Mouse (Mus musculus) MEL (cell line): ENCODE measurements around the gene Zfp963. TPM values are rescaled to one million over a fixed set of nuclear protein-coding genes. Genes with fewer than 3 reads are reported as not detected.

Experiments used
- DNase-seq: peaks from one replicate; pipeline ENCODE4 v3.0.0; 2011; ENCODE audit warnings: low read depth, low spot score
- H3K27ac ChIP-seq: 2 replicates; pipeline ENCODE4 v1.5.1; 2012; ENCODE audit warnings: low read depth, mild to moderate bottlenecking, control low read depth, low read length, moderate library complexity; ENCODE audit not compliant: control insufficient read depth
- H3K27me3 ChIP-seq, 2 experiments: fragments of 150-350 bp in 1 of 2; sonication (generic) in 1 of 2; 2 replicates each; pipeline ENCODE4 v1.6.1; 2012; ENCODE audit warnings: low read length in 2 of 2, mild to moderate bottlenecking in 2 of 2, improper control_type of control experiment in 1 of 2, moderate library complexity in 1 of 2; ENCODE audit not compliant: insufficient read depth in 2 of 2, control insufficient read depth in 1 of 2
- H3K36me3 ChIP-seq, 2 experiments: 2 replicates each; pipeline ENCODE4 v1.6.1; 2012 to 2014; ENCODE audit warnings: low read length in 2 of 2, improper control_type of control experiment in 1 of 2, inconsistent platforms in 1 of 2, mild to moderate bottlenecking in 1 of 2; ENCODE audit not compliant: insufficient read depth in 2 of 2, control insufficient read depth in 1 of 2
- H3K4me1 ChIP-seq, 2 experiments: fragments of 150-350 bp in 1 of 2; sonication (generic) in 1 of 2; 2 replicates each; pipeline ENCODE4 v1.6.1; 2012; ENCODE audit warnings: low read length in 2 of 2, improper control_type of control experiment in 1 of 2, mild to moderate bottlenecking in 1 of 2; ENCODE audit not compliant: insufficient read depth in 2 of 2, control insufficient read depth in 1 of 2
- H3K4me3 ChIP-seq, 2 experiments: fragments of 150-350 bp in 1 of 2; sonication (generic) in 1 of 2; 2 replicates each; pipeline ENCODE4 v1.5.1; 2012; ENCODE audit warnings: low read depth in 2 of 2, low read length in 2 of 2, mild to moderate bottlenecking in 2 of 2, moderate library complexity in 2 of 2, control low read depth in 1 of 2, improper control_type of control experiment in 1 of 2; ENCODE audit not compliant: control insufficient read depth in 1 of 2, insufficient read depth in 1 of 2
- H3K79me2 ChIP-seq: 2 replicates; pipeline ENCODE4 v1.6.1; 2012; ENCODE audit warnings: mild to moderate bottlenecking, low read length, moderate library complexity; ENCODE audit not compliant: control insufficient read depth, poor library complexity, insufficient read depth
- H3K9ac ChIP-seq: 2 replicates; pipeline ENCODE4 v1.6.1; 2012; ENCODE audit warnings: low read depth, mild to moderate bottlenecking, control low read depth, low read length, moderate library complexity; ENCODE audit not compliant: control insufficient read depth, poor library complexity, severe bottlenecking
- H3K9me3 ChIP-seq: fragments of 150-350 bp; sonication (generic); replicated peaks from 2 replicates; pipeline ENCODE4 v1.6.1; 2012; ENCODE audit warnings: mild to moderate bottlenecking, low read length, improper control_type of control experiment, moderate library complexity; ENCODE audit not compliant: insufficient read depth
- EP300 ChIP-seq, 2 experiments: IDR thresholded peaks; 2 replicates each; pipeline ENCODE4 v1.6.1; 2011; ENCODE audit warnings: improper control_type of control experiment in 2 of 2, low read length in 2 of 2, low read depth in 1 of 2, mild to moderate bottlenecking in 1 of 2
- ETS1 ChIP-seq: IDR thresholded peaks from 2 replicates; pipeline ENCODE4 v1.6.1; 2012; ENCODE audit warnings: low read depth, mild to moderate bottlenecking, inconsistent platforms, low read length, improper control_type of control experiment, moderate library complexity
- GABPA ChIP-seq: IDR thresholded peaks from 2 replicates; pipeline ENCODE4 v1.6.1; 2012; ENCODE audit warnings: low read depth, mild to moderate bottlenecking, inconsistent platforms, low read length, improper control_type of control experiment, moderate library complexity
- GATA1 ChIP-seq: IDR thresholded peaks from 2 replicates; pipeline ENCODE4 v1.6.1; 2011; ENCODE audit warnings: low read depth, low read length, improper control_type of control experiment
- HCFC1 ChIP-seq: IDR thresholded peaks from 2 replicates; pipeline ENCODE4 v1.6.1; 2012; ENCODE audit warnings: low read depth, mild to moderate bottlenecking, inconsistent platforms, low read length, improper control_type of control experiment, moderate library complexity
- KAT2A ChIP-seq: conservative IDR thresholded peaks from 2 replicates; pipeline ENCODE4 v1.6.1; 2012; ENCODE audit warnings: low read depth, low read length, improper control_type of control experiment, inconsistent platforms
- MAX ChIP-seq: IDR thresholded peaks from 2 replicates; pipeline ENCODE4 v1.6.1; 2011; ENCODE audit warnings: low read length, improper control_type of control experiment
- MXI1 ChIP-seq: IDR thresholded peaks from 2 replicates; pipeline ENCODE4 v1.6.1; 2011; ENCODE audit warnings: mild to moderate bottlenecking, low read depth, low read length, improper control_type of control experiment
- NRF1 ChIP-seq: IDR thresholded peaks from 2 replicates; pipeline ENCODE4 v1.6.1; 2014; ENCODE audit warnings: low read depth, mild to moderate bottlenecking, inconsistent platforms, low read length, improper control_type of control experiment, moderate library complexity; ENCODE audit not compliant: poor library complexity, insufficient read depth, severe bottlenecking
- POLR2A ChIP-seq, 2 experiments: IDR thresholded peaks; 2 replicates each; pipeline ENCODE4 v1.6.1; 2011 to 2012; ENCODE audit warnings: low read length in 2 of 2, mild to moderate bottlenecking in 2 of 2, control low read depth in 1 of 2, improper control_type of control experiment in 1 of 2, low read depth in 1 of 2, moderate library complexity in 1 of 2; ENCODE audit not compliant: control insufficient read depth in 1 of 2, insufficient read depth in 1 of 2, poor library complexity in 1 of 2
- RCOR1 ChIP-seq: IDR thresholded peaks from 2 replicates; pipeline ENCODE4 v1.6.1; 2012; ENCODE audit warnings: low read depth, mild to moderate bottlenecking, inconsistent platforms, low read length, improper control_type of control experiment
- TAL1 ChIP-seq: IDR thresholded peaks from 2 replicates; pipeline ENCODE4 v1.6.1; 2012; ENCODE audit warnings: mild to moderate bottlenecking, inconsistent platforms, low read length, moderate library complexity, mixed read lengths
- TCF12 ChIP-seq: IDR thresholded peaks from 2 replicates; pipeline ENCODE4 v1.6.1; 2014; ENCODE audit warnings: low read depth, mild to moderate bottlenecking, inconsistent platforms, low read length, improper control_type of control experiment, moderate library complexity
- USF2 ChIP-seq, 2 experiments: IDR thresholded peaks; 2 replicates each; pipeline ENCODE4 v1.6.1; 2011 to 2012; ENCODE audit warnings: improper control_type of control experiment in 2 of 2, low read length in 2 of 2, borderline replicate concordance in 1 of 2, inconsistent platforms in 1 of 2, low read depth in 1 of 2, mild to moderate bottlenecking in 1 of 2; ENCODE audit not compliant: insufficient read depth in 1 of 2
- ZKSCAN1 ChIP-seq: IDR thresholded peaks from 2 replicates; pipeline ENCODE4 v1.6.1; 2012; ENCODE audit warnings: low read depth, mild to moderate bottlenecking, inconsistent platforms, low read length, improper control_type of control experiment, moderate library complexity
- polyA plus RNA-seq, 2 experiments: library from polyadenylated mRNA; stranded (reverse) in 1 of 2; unstranded in 1 of 2; fragments of >175 nt in 1 of 2; fragments of >200 nt in 1 of 2; gene quantifications; 2 replicates each; pipeline versions ENCODE4 v1.2.1 to v1.2.4; 2012; ENCODE audit warnings: low replicate concordance in 2 of 2, low read depth in 1 of 2; ENCODE audit not compliant: insufficient read length in 2 of 2, insufficient read depth in 1 of 2, missing spikeins in 1 of 2
- total RNA-seq: library from RNA; depleted of rRNA; stranded (reverse); fragments of 300-350 nt; gene quantifications from 2 replicates; pipeline ENCODE4 v1.2.3, GENCODE M21; 2012

Zfp963 gene
- total and polyA plus RNA-seq, 3 experiments, result 0.65 to 0.95 TPM; not detected in 1

GRCm38 (mm10) chr8:69789731-69790130 lies 40.0 kb upstream of the Zfp963 start:
- TF ChIP-seq GATA1 (peak; percentile 32; the same call in 1 of the 2 replicates), POLR2A (IDR thresholded peaks at IDR 0.05; ENCODE audit: control insufficient read depth in 1 of 2, insufficient read depth in 1 of 2, low read depth in 1 of 2, low read length in 2 of 2, poor library complexity in 1 of 2) (no peak), HCFC1 (0 out of 2 replicates have a peak, but pooled peaks have one; percentile 33), MXI1 (no peak), TCF12 (peak; percentile 17; the same call in 1 of the 2 replicates), RCOR1 (peak; percentile 22; the same call in 1 of the 2 replicates), ZKSCAN1 (no peak)
- H3K36me3 ChIP-seq, result peaks cover 0 to 14% of the 10 kb centered on the region in 2 experiments; a peak in 3 of 4 replicates
- no peaks in the 10 kb centered on the region for H3K9me3 ChIP-seq
- peak; percentile 70 for DNase-seq
- H3K79me2 ChIP-seq, result peaks cover 31% of the 10 kb centered on the region
- peak overlapping the region; percentile 67 to 73 for H3K4me3 ChIP-seq
- H3K27ac ChIP-seq, result peak overlapping the region; percentile 90
- H3K4me1 ChIP-seq, result peaks cover 4 to 15% of the 10 kb centered on the region in 2 experiments
- no peaks in the 10 kb centered on the region for H3K27me3 ChIP-seq
- peak overlapping the region; percentile 93 for H3K9ac ChIP-seq

- 0 out of 4 replicates have a peak overlapping the region, but pooled peaks of 1 of the 2 experiments have one; percentile 67 for H3K4me3 ChIP-seq
- no peak overlapping the region for H3K27ac ChIP-seq
- H3K27me3 ChIP-seq, result no peaks in the 10 kb centered on the region
- H3K79me2 ChIP-seq, result peaks cover 30% of the 10 kb centered on the region
- H3K9ac ChIP-seq, result peak overlapping the region; percentile 93; the same call in 1 of the 2 replicates
- H3K4me1 ChIP-seq, result peaks cover 4 to 15% of the 10 kb centered on the region in 2 experiments
- TF ChIP-seq KAT2A (no peak), EP300 (IDR thresholded peaks at IDR 0.05; ENCODE audit: low read depth in 1 of 2, low read length in 2 of 2) (no peak), ETS1 (no peak), NRF1 (no peak), TAL1 (peak; percentile 43), MAX (no peak), GABPA (no peak), POLR2A (IDR thresholded peaks at IDR 0.05; ENCODE audit: control insufficient read depth in 1 of 2, insufficient read depth in 1 of 2, low read depth in 1 of 2, low read length in 2 of 2, poor library complexity in 1 of 2) (no peak), USF2 (IDR thresholded peaks at IDR 0.05; ENCODE audit: borderline replicate concordance in 1 of 2, insufficient read depth in 1 of 2, low read depth in 1 of 2, low read length in 2 of 2) (no peak)
- peaks cover 0 to 14% of the 10 kb centered on the region in 2 experiments; a peak in 2 of 4 replicates for H3K36me3 ChIP-seq
- peak; percentile 27 for DNase-seq
- H3K9me3 ChIP-seq, result no peaks in the 10 kb centered on the region
Measured at GRCm38 (mm10) chr8:69789105-69789504, 39.3 kb upstream of the Zfp963 start.
